Mouse (Mus musculus) heart, embryonic 15.5 days (tissue): ENCODE results near the gene Guca1b. TPM values are rescaled to one million over a fixed set of nuclear protein-coding genes. Genes with fewer than 3 reads are reported as not detected.

Experiments
- ATAC-seq: fragments of 200-750 bp; cut with Nextera tagmentation; replicated peaks from 2 replicates; pipeline ENCODE4 v1.8.0; 2017; ENCODE audit warnings: low read depth, moderate TSS enrichment; ENCODE audit not compliant: insufficient number of reproducible peaks, insufficient read depth, low FRiP score
- H3K27ac ChIP-seq: fragments of 300-500 bp; sonication (generic); 2 replicates; pipeline ENCODE4 v1.5.1; 2015; ENCODE audit warnings: mild to moderate bottlenecking, inconsistent platforms
- H3K27me3 ChIP-seq: fragments of 300-500 bp; sonication (generic); 2 replicates; pipeline ENCODE4 v1.6.1; 2015; ENCODE audit warnings: inconsistent platforms
- H3K36me3 ChIP-seq: fragments of 300-500 bp; sonication (generic); 2 replicates; pipeline ENCODE4 v1.6.1; 2015; ENCODE audit warnings: mild to moderate bottlenecking, inconsistent platforms
- H3K4me1 ChIP-seq: fragments of 300-500 bp; sonication (generic); replicated peaks from 2 replicates; pipeline ENCODE4 v1.6.1; 2015; ENCODE audit warnings: inconsistent platforms
- H3K4me2 ChIP-seq: fragments of 300-500 bp; sonication (generic); 2 replicates; pipeline ENCODE4 v1.6.1; 2015; ENCODE audit warnings: inconsistent platforms, mild to moderate bottlenecking, moderate library complexity
- H3K4me3 ChIP-seq: fragments of 300-500 bp; sonication (generic); 2 replicates; pipeline ENCODE4 v1.5.1; 2015; ENCODE audit warnings: mild to moderate bottlenecking, inconsistent platforms
- H3K9ac ChIP-seq: fragments of 300-500 bp; sonication (generic); 2 replicates; pipeline ENCODE4 v1.6.1; 2015; ENCODE audit warnings: mild to moderate bottlenecking, inconsistent platforms
- H3K9me3 ChIP-seq: fragments of 300-500 bp; sonication (generic); replicated peaks from 2 replicates; pipeline ENCODE4 v1.6.1; 2016; ENCODE audit warnings: inconsistent platforms
- WGBS: fragments of 180-500 bp; shearing (Covaris S2); methylation state at CpG from one replicate; pipeline ENCODE4 v1.1.7; 2015; ENCODE audit warnings: mixed read lengths; 5-methylcytosine and 5-hydroxymethylcytosine counted together
- polyA plus RNA-seq: library from polyadenylated mRNA; unstranded; fragments of >200 nt; fragmentation: Nextera tagmentation; extraction: Ambion mirVana; gene quantifications from 2 replicates; pipeline ENCODE4 v1.2.1, GENCODE M21; 2015

Gene Guca1b
- polyA plus RNA-seq, 1 experiment from 2014 or later = 1.2 TPM

- Histone ChIP-seq H3K4me2 (0 out of 2 replicates have a peak overlapping the region, but pooled peaks have one; percentile 6), H3K9me3 (no peaks in the 10 kb centered on the region), H3K27me3 (no peaks in the 10 kb centered on the region; the same call in 1 of the 2 replicates), H3K27ac (no peak overlapping the region), H3K4me3 (no peak overlapping the region), H3K36me3 (no peaks in the 10 kb centered on the region), H3K4me1 (peaks cover 56% of the 10 kb centered on the region), H3K9ac (no peak overlapping the region)
- 72% methylated on average over 6 of the region's 6 CpGs for WGBS
- no peak for ATAC-seq
Measured at GRCm38 (mm10) chr17:47438611-47439010, 53.4 kb downstream of the Guca1b start.

GRCm38 (mm10) chr17:47439396-47440028 lies 54.3 kb downstream of the Guca1b start:
- WGBS = 52% methylated on average over 9 of the region's 9 CpGs

GRCm38 (mm10) chr17:47440359-47440890 lies 55.2 kb downstream of the Guca1b start:
- no peak for ATAC-seq
- Histone ChIP-seq H3K9ac (peak overlapping the region; percentile 35; the same call in 1 of the 2 replicates), H3K9me3 (no peaks in the 10 kb centered on the region), H3K4me3 (no peak overlapping the region), H3K36me3 (no peaks in the 10 kb centered on the region), H3K4me2 (no peak overlapping the region), H3K27me3 (no peaks in the 10 kb centered on the region; the same call in 1 of the 2 replicates), H3K4me1 (peaks cover 69% of the 10 kb centered on the region), H3K27ac (peak overlapping the region; percentile 36)
- WGBS = 26% methylated on average over 9 of the region's 9 CpGs

More at GRCm38 (mm10) chr17:47439396-47440028, 54.3 kb downstream of the Guca1b start:
- no peak overlapping the region for H3K4me3 ChIP-seq
- H3K9me3 ChIP-seq = no peaks in the 10 kb centered on the region
- no peaks in the 10 kb centered on the region for H3K36me3 ChIP-seq
- no peak overlapping the region for H3K4me2 ChIP-seq
- no peak overlapping the region for H3K27ac ChIP-seq
- ATAC-seq = no peak
- no peaks in the 10 kb centered on the region; the same call in 1 of the 2 replicates for H3K27me3 ChIP-seq
- peak overlapping the region; percentile 35; the same call in 1 of the 2 replicates for H3K9ac ChIP-seq
- peaks cover 64% of the 10 kb centered on the region for H3K4me1 ChIP-seq

- H3K4me2 ChIP-seq = no peak overlapping the region
- no peak for ATAC-seq
- WGBS = 49% methylated on average over 19 of the region's 19 CpGs
- H3K4me3 ChIP-seq = no peak overlapping the region
- H3K9ac ChIP-seq = no peak overlapping the region
- H3K9me3 ChIP-seq = no peaks in the 10 kb centered on the region
- H3K27me3 ChIP-seq = no peaks in the 10 kb centered on the region; the same call in 1 of the 2 replicates
- peaks cover 74% of the 10 kb centered on the region for H3K4me1 ChIP-seq
- peak overlapping the region; percentile 54 for H3K27ac ChIP-seq
- H3K36me3 ChIP-seq = no peaks in the 10 kb centered on the region
Measured at GRCm38 (mm10) chr17:47441296-47442051, 56.3 kb downstream of the Guca1b start.

GRCm38 (mm10) chr17:47442271-47442670 lies 57.1 kb downstream of the Guca1b start:
- H3K4me1 ChIP-seq = peaks cover 75% of the 10 kb centered on the region

More at GRCm38 (mm10) chr17:47442271-47442670, 57.1 kb downstream of the Guca1b start:
- Histone ChIP-seq H3K36me3 (no peaks in the 10 kb centered on the region), H3K27me3 (no peaks in the 10 kb centered on the region), H3K27ac (no peak overlapping the region), H3K4me3 (no peak overlapping the region), H3K9ac (no peak overlapping the region), H3K4me2 (no peak overlapping the region), H3K9me3 (no peaks in the 10 kb centered on the region)
- no peak for ATAC-seq
- WGBS = 75% methylated on average over 3 of the region's 3 CpGs

Other genes starting within 250 kb of the Guca1b start
- gene Mrps10, start 16.5 kb upstream of the Guca1b start, polyA plus RNA-seq = 58.4 and 61.0 TPM in 2 replicates
- 1.7 TPM in 2 replicates for gene Guca1a, start 15.2 kb downstream of the Guca1b start, polyA plus RNA-seq
- gene AI661453, start 51.2 kb downstream of the Guca1b start, polyA plus RNA-seq = 0.96 and 1.2 TPM in 2 replicates
- gene 1700001C19Rik, start 52.0 kb downstream of the Guca1b start, polyA plus RNA-seq = 0.60 and 1.0 TPM in 2 replicates
- 17.0 and 20.5 TPM in 2 replicates for gene Taf8, start 116.9 kb downstream of the Guca1b start, polyA plus RNA-seq
- gene Ccnd3, start 119.7 kb downstream of the Guca1b start, polyA plus RNA-seq = 369 and 456 TPM in 2 replicates
- 18.2 and 22.6 TPM in 2 replicates for gene Bysl, start 226.1 kb downstream of the Guca1b start, polyA plus RNA-seq
- 25.4 and 31.2 TPM in 2 replicates for gene Med20, start 226.2 kb downstream of the Guca1b start, polyA plus RNA-seq
- 0.60 and 1.6 TPM in 2 replicates for gene Gm20517, start 226.2 kb downstream of the Guca1b start, polyA plus RNA-seq
- 2.5 and 3.2 TPM in 2 replicates for gene Usp49, start 245.3 kb downstream of the Guca1b start, polyA plus RNA-seq